Mouse (Mus musculus) ES-E14 (cell line): ENCODE data around the gene Ezh2.
"Not testable (repeated sequence)": the region's sequence is repeated elsewhere in the genome, so short reads cannot be mapped to it uniquely, and the experiment has no call there.

Experiments used
- CHD2 ChIP-seq: IDR thresholded peaks from 2 replicates; pipeline ENCODE4 v1.6.1; 2014; ENCODE audit warnings: mild to moderate bottlenecking, low read depth, low read length, inconsistent platforms
- HCFC1 ChIP-seq: IDR thresholded peaks from 2 replicates; pipeline ENCODE4 v1.6.1; 2012; ENCODE audit warnings: low read length, inconsistent platforms, borderline replicate concordance; ENCODE audit not compliant: insufficient read depth

DNA sequence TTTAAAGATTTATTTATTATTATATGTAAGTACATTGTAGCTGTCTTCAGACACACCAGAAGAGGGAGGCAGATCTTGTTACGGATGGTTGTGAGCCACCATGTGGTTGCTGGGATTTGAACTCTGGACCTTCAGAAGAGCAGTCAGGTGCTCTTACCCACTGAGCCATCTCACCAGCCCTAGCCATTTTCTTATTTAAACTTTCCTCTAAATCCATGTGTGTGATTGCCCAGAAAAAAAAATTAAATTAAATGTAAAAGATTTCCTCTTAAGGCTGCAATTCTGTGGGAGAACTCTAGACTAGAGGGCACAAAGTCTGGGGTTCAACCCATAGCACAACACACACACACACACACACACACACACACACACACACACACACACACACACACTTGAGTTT is 34.9 kb upstream of the Ezh2 start:
- TF ChIP-seq HCFC1, CHD2: not testable (repeated sequence)
